Mouse (Mus musculus) erythroid progenitor cell, adult 5-6 weeks (primary cell): ENCODE measurements around the gene Cyp4f16. TPM values are rescaled to one million over a fixed set of nuclear protein-coding genes. Genes with fewer than 3 reads are reported as not detected.
"Not testable (repeated sequence)": the region's sequence is repeated elsewhere in the genome, so short reads cannot be mapped to it uniquely, and the experiment has no call there.

Source experiments
- ATAC-seq: replicated peaks from 2 replicates; pipeline ENCODE4 v1.8.0; 2016; ENCODE audit warnings: moderate number of reproducible peaks, mild to moderate bottlenecking, moderate TSS enrichment, inconsistent platforms; ENCODE audit not compliant: poor library complexity, low FRiP score, severe bottlenecking
- total RNA-seq, 2 experiments: library from RNA; stranded (forward) in 1 of 2; stranded (reverse) in 1 of 2; fragments of 150-400 nt in 1 of 2; fragments of 186-747, 209-891 nt in 1 of 2; gene quantifications; 2 replicates each; pipeline versions ENCODE4 v1.2.3 to v1.2.4; 2015 to 2017; ENCODE audit warnings: low replicate concordance in 2 of 2

Gene Cyp4f16
- total RNA-seq, 2 experiments from 2014 or later = 1.7 TPM; not detected in 1

DNA sequence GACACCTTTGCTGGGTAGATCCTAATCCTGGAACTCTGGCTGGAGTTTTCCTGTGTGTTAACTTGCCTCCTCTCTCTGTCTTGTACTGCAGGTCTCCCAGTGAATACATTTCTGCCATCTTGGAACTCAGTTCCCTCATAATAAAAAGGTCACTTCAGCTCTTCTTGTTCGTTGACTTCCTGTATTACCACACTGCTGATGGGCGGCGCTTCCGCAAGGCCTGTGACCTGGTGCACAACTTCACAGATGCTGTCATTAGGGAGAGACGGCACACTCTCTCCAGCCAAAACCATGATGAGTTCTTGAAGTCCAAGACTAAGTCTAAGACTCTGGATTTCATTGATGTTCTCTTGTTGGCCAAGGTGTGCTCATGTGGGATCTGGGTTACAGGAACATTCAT, 8.4 kb downstream of the Cyp4f16 start:
- not testable (repeated sequence) for ATAC-seq

DNA sequence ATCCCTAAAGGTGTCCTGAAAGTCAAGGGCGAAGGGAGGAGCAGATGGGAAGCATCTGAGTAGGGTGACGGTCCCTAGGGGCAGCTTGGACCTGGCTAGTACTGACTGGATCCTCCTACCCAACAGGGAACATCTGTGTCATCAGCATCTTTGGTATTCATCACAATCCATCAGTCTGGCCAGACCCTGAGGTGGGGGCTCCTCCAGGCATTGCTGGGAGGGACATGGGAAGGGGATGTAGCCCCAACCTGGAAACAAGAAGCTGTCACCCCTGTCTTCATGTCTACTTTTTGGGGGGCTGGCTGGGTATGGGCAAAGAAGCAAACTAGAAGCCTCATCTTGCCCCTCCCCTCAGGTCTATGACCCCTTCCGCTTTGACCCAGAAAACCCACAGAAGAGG, 14.0 kb downstream of the Cyp4f16 start:
- not testable (repeated sequence) for ATAC-seq

- ATAC-seq = 0 out of 2 replicates have a peak, but pooled peaks have one; percentile 34
Measured at GRCm38 (mm10) chr17:32550900-32551770, 14.8 kb downstream of the Cyp4f16 start.

- not testable (repeated sequence) for ATAC-seq
Measured at GRCm38 (mm10) chr17:32553016-32553415, 16.7 kb downstream of the Cyp4f16 start.

DNA sequence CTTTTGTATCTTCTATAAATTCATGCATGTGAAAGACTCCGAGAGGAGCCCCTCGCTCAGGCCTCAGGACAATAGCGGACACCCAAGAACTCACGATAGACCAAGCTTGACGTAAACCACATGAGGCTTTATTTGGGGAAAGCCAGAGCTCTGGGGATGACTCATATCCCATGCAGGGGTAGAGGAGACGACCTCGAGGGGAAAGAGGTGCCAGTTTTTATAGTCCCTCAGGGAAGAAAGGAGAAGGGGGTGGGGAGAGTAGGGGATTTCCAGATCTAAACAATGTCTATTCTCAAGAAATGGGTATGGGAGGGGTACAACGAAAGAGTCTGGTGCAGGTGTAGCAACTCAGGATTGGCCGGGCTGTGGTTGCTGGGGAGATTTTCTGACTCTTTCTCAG, 18.0 kb downstream of the Cyp4f16 start:
- ATAC-seq = not testable (repeated sequence)

DNA sequence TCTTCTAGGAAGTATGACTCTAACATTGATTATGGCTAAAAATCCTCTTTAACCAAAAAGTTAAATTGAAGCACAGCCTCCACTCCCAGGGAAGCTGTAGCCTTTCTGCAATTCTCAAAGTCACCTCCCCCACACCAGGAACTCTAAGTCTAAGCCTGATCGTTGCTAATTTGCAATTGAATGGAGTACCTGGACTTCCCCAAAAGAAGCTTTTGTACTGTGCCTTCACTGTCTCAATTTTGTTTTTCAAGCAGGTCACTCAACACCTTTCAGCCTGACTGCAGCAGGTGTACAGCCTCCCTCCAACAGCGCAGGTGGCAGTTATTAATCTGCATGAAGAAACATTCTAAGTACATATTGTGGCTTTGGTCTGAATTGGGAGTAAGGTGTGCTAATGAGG, 26.9 kb downstream of the Cyp4f16 start:
- not testable (repeated sequence) for ATAC-seq

DNA sequence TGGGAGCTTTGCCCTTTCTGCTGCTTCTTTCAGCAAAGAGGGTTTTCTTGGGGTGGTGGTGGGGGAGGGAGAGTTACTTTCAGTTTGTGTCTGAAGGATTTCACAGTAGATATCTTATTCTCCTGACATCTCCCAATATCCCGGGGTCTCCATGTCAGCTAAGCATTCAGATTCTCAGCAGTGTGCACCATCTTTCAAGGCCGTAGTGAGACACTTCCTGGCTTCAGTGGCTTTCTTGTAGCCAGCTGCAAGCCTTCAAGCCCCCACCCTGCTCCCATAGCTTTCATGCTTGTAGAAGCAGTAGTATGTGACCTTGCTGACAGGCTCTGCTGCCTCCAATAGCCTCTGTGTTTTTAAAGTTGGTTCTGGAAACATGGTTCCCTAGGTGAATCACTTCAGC, 36.9 kb downstream of the Cyp4f16 start:
- not testable (repeated sequence) for ATAC-seq

DNA sequence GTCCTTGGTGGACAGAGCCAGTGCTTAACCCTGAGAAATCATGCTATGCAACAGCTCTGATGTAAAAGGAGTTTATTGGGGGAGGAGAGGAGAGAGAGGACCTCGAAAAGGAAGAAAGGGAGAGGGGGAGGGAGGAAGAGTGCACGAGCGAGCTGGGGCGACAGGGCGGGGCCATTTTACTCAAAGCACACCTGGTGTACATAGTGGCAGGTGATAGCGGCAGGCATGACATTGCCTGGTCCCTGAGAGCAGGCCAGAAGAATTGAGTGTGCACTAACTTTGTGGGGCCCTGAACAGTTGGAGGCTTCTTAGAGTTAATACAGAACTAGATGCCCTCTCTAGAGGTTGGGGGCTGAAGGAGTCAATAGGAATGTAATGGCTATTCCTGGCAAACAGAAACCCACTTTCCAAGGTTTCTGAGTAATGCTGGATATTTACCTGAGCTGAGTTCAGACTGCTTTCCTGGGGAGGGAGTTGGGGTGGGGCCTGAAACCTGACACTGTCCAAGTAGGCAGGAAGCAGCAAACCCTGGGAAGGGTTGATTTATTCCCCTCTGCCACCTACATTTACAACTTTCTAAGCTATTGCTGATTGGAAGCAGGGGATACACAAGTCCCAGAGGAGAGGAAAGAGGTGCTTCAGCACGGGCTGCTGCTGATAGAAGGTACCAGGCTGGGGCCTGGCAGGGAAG, 41.3 kb downstream of the Cyp4f16 start:
- no peak for ATAC-seq

DNA sequence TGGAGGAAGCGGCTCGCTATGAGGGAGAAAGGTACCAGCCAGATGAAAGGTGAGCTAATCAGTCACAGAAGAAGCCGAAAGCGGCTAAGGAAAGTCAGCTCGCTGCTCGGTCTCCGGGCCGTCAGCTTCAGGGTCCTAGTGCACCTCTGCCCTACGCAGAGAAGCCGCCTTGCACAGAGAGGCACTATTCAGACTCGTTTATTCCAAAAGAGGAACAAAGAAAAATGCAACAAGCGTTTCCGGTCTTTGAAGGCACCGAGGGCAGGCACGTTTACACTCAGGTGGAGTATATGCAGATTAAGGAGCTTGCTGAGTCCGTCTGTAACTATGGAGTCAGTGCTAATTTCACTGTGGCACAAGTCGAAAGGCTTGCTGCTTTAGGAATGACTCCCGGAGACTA, 60.1 kb downstream of the Cyp4f16 start:
- ATAC-seq = no peak

Other genes starting within 250 kb of the Cyp4f16 start
- 26.8 and 33.5 TPM in 2 replicates for gene Akap8, start 215.3 kb upstream of the Cyp4f16 start, total RNA-seq (2015; ENCODE audit: low replicate concordance)
- 60.9 and 62.4 TPM in 2 replicates for gene Akap8, start 215.3 kb upstream of the Cyp4f16 start, total RNA-seq (2017; ENCODE audit: low replicate concordance)
- gene Akap8l, start 186.0 kb upstream of the Cyp4f16 start, total RNA-seq (2015; ENCODE audit: low replicate concordance) = 45.8 and 108 TPM in 2 replicates
- gene Akap8l, start 186.0 kb upstream of the Cyp4f16 start, total RNA-seq (2017; ENCODE audit: low replicate concordance) = 150 and 167 TPM in 2 replicates
- 14.1 and 19.7 TPM in 2 replicates for gene Wiz, start 147.1 kb upstream of the Cyp4f16 start, total RNA-seq (2015; ENCODE audit: low replicate concordance)
- 3.3 and 5.6 TPM in 2 replicates for gene Wiz, start 147.1 kb upstream of the Cyp4f16 start, total RNA-seq (2017; ENCODE audit: low replicate concordance)
- gene Rasal3, start 133.0 kb upstream of the Cyp4f16 start, total RNA-seq (2015; ENCODE audit: low replicate concordance) = 12.6 and 16.3 TPM in 2 replicates
- gene Rasal3, start 133.0 kb upstream of the Cyp4f16 start, total RNA-seq (2017; ENCODE audit: low replicate concordance) = 5.3 and 17.5 TPM in 2 replicates
- 1.1 and 3.4 TPM in 2 replicates for gene Pglyrp2, start 112.4 kb upstream of the Cyp4f16 start, total RNA-seq (2015; ENCODE audit: low replicate concordance)
- gene Pglyrp2, start 112.4 kb upstream of the Cyp4f16 start, total RNA-seq (2017; ENCODE audit: low replicate concordance) = 1.2 and 2.1 TPM in 2 replicates
- gene Cyp4f39, start 83.8 kb upstream of the Cyp4f16 start, total RNA-seq (2015; ENCODE audit: low replicate concordance) = 4.3 TPM in 1 of 2 replicates, not detected in the other
- gene Cyp4f39, start 83.8 kb upstream of the Cyp4f16 start, total RNA-seq (2017; ENCODE audit: low replicate concordance) = 1.5 TPM in 1 of 2 replicates, not detected in the other
- not detected in 2 replicates for gene Cyp4f17, start 30.5 kb upstream of the Cyp4f16 start, total RNA-seq (2015; ENCODE audit: low replicate concordance)
- gene Cyp4f17, start 30.5 kb upstream of the Cyp4f16 start, total RNA-seq (2017; ENCODE audit: low replicate concordance) = not detected in 2 replicates
- not detected in 2 replicates for gene Cyp4f37, start 84.8 kb downstream of the Cyp4f16 start, total RNA-seq (2015; ENCODE audit: low replicate concordance)
- not detected in 2 replicates for gene Cyp4f37, start 84.8 kb downstream of the Cyp4f16 start, total RNA-seq (2017; ENCODE audit: low replicate concordance)
- not detected in 2 replicates for gene Cyp4f40, start 122.3 kb downstream of the Cyp4f16 start, total RNA-seq (2015; ENCODE audit: low replicate concordance)
- gene Cyp4f40, start 122.3 kb downstream of the Cyp4f16 start, total RNA-seq (2017; ENCODE audit: low replicate concordance) = not detected in 2 replicates
- gene Cyp4f15, start 149.1 kb downstream of the Cyp4f16 start, total RNA-seq (2015; ENCODE audit: low replicate concordance) = not detected in 2 replicates
- gene Cyp4f15, start 149.1 kb downstream of the Cyp4f16 start, total RNA-seq (2017; ENCODE audit: low replicate concordance) = not detected in 2 replicates